Mouse (Mus musculus) hindbrain, embryonic 10.5 days (tissue): ENCODE measurements around the gene Sars. TPM values are rescaled to one million over a fixed set of nuclear protein-coding genes. Genes with fewer than 3 reads are reported as not detected.

Experiments used
- DNase-seq: peaks from one replicate; pipeline ENCODE4 v3.0.0-alpha.2; 2017; ENCODE audit warnings: low spot score
- H3K27ac ChIP-seq: fragments of 300-500 bp; sonication (generic); 2 replicates; pipeline ENCODE4 v1.5.1; 2016; ENCODE audit warnings: mild to moderate bottlenecking, moderate library complexity
- H3K27me3 ChIP-seq: fragments of 300-500 bp; sonication (generic); 2 replicates; pipeline ENCODE4 v1.6.1; 2016; ENCODE audit warnings: mild to moderate bottlenecking; ENCODE audit not compliant: poor library complexity, insufficient read depth, severe bottlenecking
- H3K36me3 ChIP-seq: fragments of 300-500 bp; sonication (generic); 2 replicates; pipeline ENCODE4 v1.6.1; 2016; ENCODE audit warnings: mild to moderate bottlenecking, moderate library complexity
- H3K4me1 ChIP-seq: fragments of 300-500 bp; sonication (generic); replicated peaks from 2 replicates; pipeline ENCODE4 v1.6.1; 2016; ENCODE audit warnings: mild to moderate bottlenecking
- H3K4me3 ChIP-seq: fragments of 300-500 bp; sonication (generic); 2 replicates; pipeline ENCODE4 v1.5.1; 2016; ENCODE audit warnings: mild to moderate bottlenecking, moderate library complexity
- H3K9me3 ChIP-seq: fragments of 300-500 bp; sonication (generic); 2 replicates; pipeline ENCODE4 v1.6.1; 2016; ENCODE audit warnings: mild to moderate bottlenecking, moderate library complexity
- WGBS: fragments of 180-500 bp; shearing (Covaris S2); methylation state at CpG from one replicate; pipeline ENCODE4 v1.1.7; 2016; 5-methylcytosine and 5-hydroxymethylcytosine counted together
- polyA plus RNA-seq: library from polyadenylated mRNA; unstranded; fragments of >200 nt; fragmentation: Nextera tagmentation; extraction: Ambion mirVana; gene quantifications from 2 replicates; pipeline ENCODE4 v1.2.1, GENCODE M21; 2016

Gene Sars
- polyA plus RNA-seq, 1 experiment from 2014 or later = 177 TPM

DNA sequence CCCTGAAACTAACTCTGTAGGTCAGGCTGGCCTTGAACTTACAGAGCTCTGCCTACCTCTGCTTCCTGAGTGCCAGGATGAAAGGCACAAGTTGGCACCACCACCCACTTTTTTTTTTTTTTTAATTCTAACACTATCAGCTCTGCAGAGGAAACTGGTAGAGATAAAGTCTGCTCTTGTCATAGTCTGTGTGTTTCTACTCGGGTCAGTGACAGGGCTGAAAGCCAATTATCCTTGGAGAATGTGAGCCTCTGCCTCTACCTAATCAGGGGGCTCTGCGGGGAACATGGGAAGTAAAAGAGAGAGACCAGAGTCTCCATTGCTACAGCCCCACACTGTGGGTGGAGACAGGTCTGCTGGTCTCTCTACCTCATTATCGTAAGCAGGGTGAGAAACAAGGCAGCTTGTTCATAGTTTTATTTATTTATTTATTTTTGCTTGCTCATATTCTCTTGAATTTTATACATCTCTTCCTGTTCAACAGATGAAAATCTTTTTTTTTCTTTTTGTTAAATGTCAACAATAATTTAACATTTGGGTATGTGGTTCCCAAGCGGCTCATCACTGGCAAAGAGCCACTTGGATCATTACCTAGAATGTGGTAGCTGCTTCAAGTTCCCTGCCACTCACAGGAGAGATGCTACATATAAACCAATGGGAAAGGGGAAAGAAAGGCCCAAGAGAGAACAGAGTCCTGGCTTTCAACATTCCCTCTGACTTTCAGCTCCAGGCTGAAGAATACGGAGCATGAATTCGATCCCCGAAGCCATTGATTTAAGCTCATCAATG lies 65.9 kb downstream of the Sars start:
- Histone ChIP-seq H3K36me3 (no peaks in the 10 kb centered on the region), H3K4me1 (peaks cover 29% of the 10 kb centered on the region), H3K27me3 (no peaks in the 10 kb centered on the region), H3K9me3 (no peaks in the 10 kb centered on the region), H3K27ac (no peak overlapping the region), H3K4me3 (no peak overlapping the region)
- DNase-seq = no peak
- 82% methylated on average over 7 of the region's 7 CpGs for WGBS

Other genes starting within 250 kb of the Sars start
- 5.2 TPM in 2 replicates for gene Cyb561d1, start 244.0 kb downstream of the Sars start, polyA plus RNA-seq
- 24.2 and 26.8 TPM in 2 replicates for gene Atxn7l2, start 234.3 kb downstream of the Sars start, polyA plus RNA-seq
- gene Sypl2, start 218.6 kb downstream of the Sars start, polyA plus RNA-seq = 1.0 TPM in 2 replicates
- 296 and 335 TPM in 2 replicates for gene Psma5, start 188.3 kb downstream of the Sars start, polyA plus RNA-seq
- gene Sort1, start 161.1 kb downstream of the Sars start, polyA plus RNA-seq = 15.9 and 19.7 TPM in 2 replicates
- gene Mybphl, start 80.3 kb downstream of the Sars start, polyA plus RNA-seq = not detected in 2 replicates
- 75.8 and 89.8 TPM in 2 replicates for gene Psrc1, start 61.4 kb downstream of the Sars start, polyA plus RNA-seq
- 58.1 and 79.1 TPM in 2 replicates for gene Celsr2, start 29.7 kb downstream of the Sars start, polyA plus RNA-seq
- gene 1700013F07Rik, start 88.9 kb upstream of the Sars start, polyA plus RNA-seq = 0.50 and 2.6 TPM in 2 replicates
- gene 5330417C22Rik, start 91.3 kb upstream of the Sars start, polyA plus RNA-seq = 1.4 and 2.3 TPM in 2 replicates
- 37.7 and 42.4 TPM in 2 replicates for gene Tmem167b, start 117.3 kb upstream of the Sars start, polyA plus RNA-seq
- 64.2 and 67.8 TPM in 2 replicates for gene Taf13, start 126.5 kb upstream of the Sars start, polyA plus RNA-seq
- gene Wdr47, start 146.1 kb upstream of the Sars start, polyA plus RNA-seq = 22.6 and 35.1 TPM in 2 replicates
- 58.1 and 70.7 TPM in 2 replicates for gene Clcc1, start 208.7 kb upstream of the Sars start, polyA plus RNA-seq